Mouse (Mus musculus): ENCODE measurements around the gene Cacnb3.
"Not testable (repeated sequence)": the region's sequence is repeated elsewhere in the genome, so short reads cannot be mapped to it uniquely, and the experiment has no call there.

Cacnb3 gene

GRCm38 (mm10) chr15:98630540-98630939 is at the start of gene Cacnb3:
TSS of gene Cacnb3 (plus strand) at chr15:98630840.
- DNase-seq, result no peak

- DNase-seq, result peak; percentile 55
Measured at GRCm38 (mm10) chr15:98582410-98582809, 48.2 kb upstream of the Cacnb3 start.

GRCm38 (mm10) chr15:98582996-98583395 is 47.6 kb upstream of the Cacnb3 start:
- no peak for DNase-seq

GRCm38 (mm10) chr15:98585421-98585820 is 45.2 kb upstream of the Cacnb3 start:
- peak in 1 of 2 experiments; percentile 66 for DNase-seq

- not testable (repeated sequence) for DNase-seq
Measured at GRCm38 (mm10) chr15:98586141-98586540, 44.5 kb upstream of the Cacnb3 start.

GRCm38 (mm10) chr15:98587751-98588150 is 42.9 kb upstream of the Cacnb3 start:
- DNase-seq, result no peak

GRCm38 (mm10) chr15:98589640-98590336 is 40.9 kb upstream of the Cacnb3 start:
- no peak for DNase-seq

- no peak for DNase-seq
Measured at GRCm38 (mm10) chr15:98591396-98591795, 39.2 kb upstream of the Cacnb3 start.

- no peak for DNase-seq
Measured at GRCm38 (mm10) chr15:98594193-98594592, 36.4 kb upstream of the Cacnb3 start.

- no peak for DNase-seq
Measured at GRCm38 (mm10) chr15:98595049-98595448, 35.6 kb upstream of the Cacnb3 start.

- DNase-seq, result no peak
Measured at GRCm38 (mm10) chr15:98596609-98597008, 34.0 kb upstream of the Cacnb3 start.

- no peak for DNase-seq
Measured at GRCm38 (mm10) chr15:98600036-98600709, 30.5 kb upstream of the Cacnb3 start.

GRCm38 (mm10) chr15:98601832-98602190 is 28.8 kb upstream of the Cacnb3 start:
- DNase-seq, result no peak

- DNase-seq, result no peak
Measured at GRCm38 (mm10) chr15:98602191-98602881, 28.3 kb upstream of the Cacnb3 start.

- no peak for DNase-seq
Measured at GRCm38 (mm10) chr15:98602921-98603458, 27.6 kb upstream of the Cacnb3 start.

GRCm38 (mm10) chr15:98604041-98604575 is 26.5 kb upstream of the Cacnb3 start:
- no peak for DNase-seq

- no peak for DNase-seq
Measured at GRCm38 (mm10) chr15:98606051-98606536, 24.5 kb upstream of the Cacnb3 start.

- no peak for DNase-seq
Measured at GRCm38 (mm10) chr15:98606739-98607138, 23.9 kb upstream of the Cacnb3 start.

GRCm38 (mm10) chr15:98607557-98607956 is 23.1 kb upstream of the Cacnb3 start:
- peak; percentile 68 to 69 for DNase-seq

- DNase-seq, result no peak
Measured at GRCm38 (mm10) chr15:98608058-98608783, 22.4 kb upstream of the Cacnb3 start.

- no peak for DNase-seq
Measured at GRCm38 (mm10) chr15:98608784-98609250, 21.8 kb upstream of the Cacnb3 start.

All from kidney, adult 8-10 months (tissue).